Mouse (Mus musculus) embryonic fibroblast, embryonic 13.5 days (primary cell): ENCODE results near the gene Uevld. TPM values are rescaled to one million over a fixed set of nuclear protein-coding genes. Genes with fewer than 3 reads are reported as not detected.

ENCODE experiments used
- H3K27ac ChIP-seq: 2 replicates; pipeline ENCODE4 v1.5.1; 2012; ENCODE audit warnings: low read length, control low read depth, inconsistent platforms; ENCODE audit not compliant: insufficient read depth
- H3K4me1 ChIP-seq: 2 replicates; pipeline ENCODE4 v1.6.1; 2011; ENCODE audit warnings: low read length; ENCODE audit not compliant: control insufficient read depth, insufficient read depth
- H3K4me3 ChIP-seq: 2 replicates; pipeline ENCODE4 v1.5.1; 2011; ENCODE audit warnings: mild to moderate bottlenecking, control low read depth, low read length; ENCODE audit not compliant: insufficient read depth
- CTCF ChIP-seq: IDR thresholded peaks from 2 replicates; pipeline ENCODE4 v1.5.1; 2011; ENCODE audit warnings: mild to moderate bottlenecking, control low read depth, low read length, moderate library complexity, borderline replicate concordance; ENCODE audit not compliant: insufficient read depth
- POLR2A ChIP-seq: IDR thresholded peaks from 2 replicates; pipeline ENCODE4 v1.6.1; 2011; ENCODE audit warnings: low read depth, mild to moderate bottlenecking, control low read depth, low read length, moderate library complexity
- polyA plus RNA-seq: library from polyadenylated mRNA; stranded (reverse); fragments of >200 nt; gene quantifications from 2 replicates; pipeline ENCODE4 v1.2.4, GENCODE M21; 2011; ENCODE audit warnings: low read depth; ENCODE audit not compliant: missing spikeins, insufficient read length

Uevld gene
- polyA plus RNA-seq, 1 experiment = 24.8 TPM

- no peak for TF ChIP-seq POLR2A
- TF ChIP-seq CTCF = no peak
- no peaks in the 10 kb centered on the region for H3K4me1 ChIP-seq
- H3K4me3 ChIP-seq = no peak overlapping the region
Measured at GRCm38 (mm10) chr7:46969898-46970297, 11.6 kb upstream of the Uevld start.

GRCm38 (mm10) chr7:46964070-46964469, 5.7 kb upstream of the Uevld start:
- no peak for TF ChIP-seq CTCF
- no peak for TF ChIP-seq POLR2A
- Histone ChIP-seq H3K4me1 (peaks cover 9% of the 10 kb centered on the region), H3K27ac (no peak overlapping the region), H3K4me3 (no peak overlapping the region)

More at GRCm38 (mm10) chr7:46969898-46970297, 11.6 kb upstream of the Uevld start:
- H3K27ac ChIP-seq = no peak overlapping the region

- no peak overlapping the region for H3K4me3 ChIP-seq
- TF ChIP-seq POLR2A = no peak
- 0 out of 2 replicates have a peak, but pooled peaks have one; percentile 32 for TF ChIP-seq CTCF
- peaks cover 9% of the 10 kb centered on the region for H3K4me1 ChIP-seq
- H3K27ac ChIP-seq = peak overlapping the region; percentile 38; the same call in 1 of the 2 replicates
Measured at GRCm38 (mm10) chr7:46962806-46963618, 4.7 kb upstream of the Uevld start.

- Histone ChIP-seq H3K4me3 (no peak overlapping the region), H3K27ac (no peak overlapping the region), H3K4me1 (peaks cover 9% of the 10 kb centered on the region)
- TF ChIP-seq POLR2A = no peak
- TF ChIP-seq CTCF = no peak
Measured at GRCm38 (mm10) chr7:46962132-46962531, 3.8 kb upstream of the Uevld start.

GRCm38 (mm10) chr7:46960991-46961390, 2.7 kb upstream of the Uevld start:
- Histone ChIP-seq H3K4me1 (peaks cover 9% of the 10 kb centered on the region), H3K27ac (no peak overlapping the region), H3K4me3 (no peak overlapping the region)
- TF ChIP-seq POLR2A (no peak), CTCF (no peak)

GRCm38 (mm10) chr7:46958853-46959252, 526 bp upstream of the Uevld start:
- H3K27ac ChIP-seq = no peak overlapping the region
- H3K4me1 ChIP-seq = peaks cover 9% of the 10 kb centered on the region
- no peak for TF ChIP-seq CTCF
- no peak for TF ChIP-seq POLR2A
- peak overlapping the region; percentile 93 for H3K4me3 ChIP-seq

GRCm38 (mm10) chr7:46935847-46936246, 22.5 kb downstream of the Uevld start:
- Histone ChIP-seq H3K4me3 (no peak overlapping the region), H3K4me1 (no peaks in the 10 kb centered on the region), H3K27ac (no peak overlapping the region)
- no peak for TF ChIP-seq POLR2A
- peak; percentile 37; the same call in 1 of the 2 replicates for TF ChIP-seq CTCF

- Histone ChIP-seq H3K27ac (no peak overlapping the region), H3K4me1 (no peaks in the 10 kb centered on the region), H3K4me3 (no peak overlapping the region)
- TF ChIP-seq CTCF (no peak), POLR2A (no peak)
Measured at GRCm38 (mm10) chr7:46934788-46935187, 23.5 kb downstream of the Uevld start.

- no peak for TF ChIP-seq CTCF
- no peak for TF ChIP-seq POLR2A
- no peak overlapping the region for H3K4me3 ChIP-seq
- H3K4me1 ChIP-seq = no peaks in the 10 kb centered on the region
- H3K27ac ChIP-seq = no peak overlapping the region
Measured at GRCm38 (mm10) chr7:46931370-46931769, 27.0 kb downstream of the Uevld start.

GRCm38 (mm10) chr7:46928291-46928690, 30.0 kb downstream of the Uevld start:
- H3K27ac ChIP-seq = no peak overlapping the region
- H3K4me3 ChIP-seq = no peak overlapping the region
- no peaks in the 10 kb centered on the region for H3K4me1 ChIP-seq
- no peak for TF ChIP-seq POLR2A

- TF ChIP-seq CTCF (no peak), POLR2A (no peak)
- Histone ChIP-seq H3K27ac (no peak overlapping the region), H3K4me1 (peaks cover 5% of the 10 kb centered on the region; the same call in 1 of the 2 replicates), H3K4me3 (no peak overlapping the region)
Measured at GRCm38 (mm10) chr7:46922075-46922474, 36.3 kb downstream of the Uevld start.
